Comparison of ENCODE assay signal across 23 mouse cellular contexts in the genomic region with DNA sequence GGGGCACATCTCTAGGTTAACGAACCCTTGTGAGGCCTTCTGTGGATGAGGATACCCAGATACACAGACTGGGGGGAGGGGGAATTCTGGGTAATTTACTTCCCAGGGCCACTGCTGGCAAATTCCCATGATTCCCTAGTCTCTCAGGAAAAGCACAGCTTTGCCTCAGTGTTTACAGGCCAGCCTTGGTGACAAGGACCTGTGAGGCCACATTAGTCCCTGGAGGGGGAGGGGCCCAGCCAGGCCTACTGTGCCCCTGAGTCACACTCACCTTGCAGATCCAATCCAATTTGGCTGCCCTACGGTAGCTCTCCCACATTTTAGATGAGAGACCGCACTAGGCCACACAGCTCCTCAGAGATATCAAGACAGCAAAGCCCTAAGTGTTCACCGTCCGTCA. TPM values are rescaled to one million over a fixed set of nuclear protein-coding genes. Genes with fewer than 3 reads are reported as not detected.
DNase-seq lines count a peak whose midpoint lies in the region; ATAC-seq and TF ChIP-seq lines count a peak whose summit lies in the region.
"Had no signal": no experiment of that assay in that cellular context is flagged by ENCODE, and none has a peak within 500 bp of the region (broad histone marks: within the 10 kb centered on the region; RNA-seq: fewer than 3 reads in every experiment).

No protein-coding gene starts in this region.

- no peaks in the 10 kb centered on the region for H3K36me3 ChIP-seq in heart, embryonic 13.5 days
- no peaks in the 10 kb centered on the region for H3K36me3 ChIP-seq in neural tube, embryonic 12.5 days
- H3K36me3 ChIP-seq: embryonic facial prominence, embryonic 13.5 days; heart, embryonic 12.5 days; intestine, embryonic 15.5 days had no signal

- no peaks in the 10 kb centered on the region for H3K9me3 ChIP-seq in heart, embryonic 13.5 days
- no peaks in the 10 kb centered on the region for H3K9me3 ChIP-seq in neural tube, embryonic 12.5 days
- H3K9me3 ChIP-seq: embryonic facial prominence, embryonic 13.5 days; heart, embryonic 12.5 days; intestine, embryonic 15.5 days had no signal

- no peak overlapping the region for H3K4me3 ChIP-seq in heart, embryonic 13.5 days
- no peak overlapping the region for H3K4me3 ChIP-seq in neural tube, embryonic 12.5 days
- H3K4me3 ChIP-seq in layer of hippocampus, adult 2 months, result no peak overlapping the region
- H3K4me3 ChIP-seq: embryonic facial prominence, embryonic 13.5 days; gastrocnemius, adult 2 months; heart, embryonic 12.5 days; intestine, embryonic 15.5 days had no signal

- 0 out of 2 replicates have a peak overlapping the region, but pooled peaks have one; percentile 24 for H3K9ac ChIP-seq in heart, embryonic 13.5 days
- H3K9ac ChIP-seq in neural tube, embryonic 12.5 days, result 0 out of 2 replicates have a peak overlapping the region, but pooled peaks have one; percentile 17
- H3K9ac ChIP-seq: heart, embryonic 12.5 days; hindbrain, embryonic 14.5 days had no signal

- intact Hi-C loops in heart, postnatal 25 days (cut with DNase I), result no loop called here

- H3K4me1 ChIP-seq in heart, embryonic 13.5 days, result peaks cover 10% of the 10 kb centered on the region
- peaks cover 13% of the 10 kb centered on the region for H3K4me1 ChIP-seq in neural tube, embryonic 12.5 days

- 65% methylated on average over 5 of the region's 5 CpGs for WGBS in heart, embryonic 13.5 days
- WGBS in neural tube, embryonic 12.5 days, result 81% methylated on average over 5 of the region's 5 CpGs

- peak; percentile 56 for DNase-seq in adrenal gland, postnatal 10 days
- DNase-seq in adrenal gland, postnatal 25 days, result no peak
- DNase-seq in heart, postnatal 25 days (ENCODE audit: low spot score), result no peak
- no peak for DNase-seq in neural tube, embryonic 10.5 days (ENCODE audit: extremely low spot score, low spot score)
- DNase-seq in layer of hippocampus, adult 2 months (ENCODE audit: low spot score in 2 of 2), result no peak
- DNase-seq: adrenal gland, adult 8-10 months; cerebellum, adult 2 months; cerebellum, postnatal 14 days; embryo, embryonic 11 days; gastrocnemius, adult 2 months; gastrocnemius, postnatal 25 days; heart, postnatal 4 days had no signal

- H3K4me2 ChIP-seq in heart, embryonic 13.5 days, result no peak overlapping the region
- H3K4me2 ChIP-seq in neural tube, embryonic 12.5 days (replicated peaks), result no peak overlapping the region
- H3K4me2 ChIP-seq: embryonic facial prominence, embryonic 13.5 days; hindbrain, embryonic 14.5 days; intestine, embryonic 15.5 days had no signal

- H3K27ac ChIP-seq in heart, embryonic 13.5 days (replicated peaks), result no peak overlapping the region
- H3K27ac ChIP-seq in neural tube, embryonic 12.5 days, result no peak overlapping the region
- no peak overlapping the region for H3K27ac ChIP-seq in layer of hippocampus, adult 2 months
- H3K27ac ChIP-seq: embryonic facial prominence, embryonic 13.5 days; gastrocnemius, adult 2 months; hindbrain, embryonic 14.5 days; intestine, embryonic 15.5 days had no signal

- H3K27me3 ChIP-seq in heart, embryonic 13.5 days (replicated peaks), result peaks cover 23% of the 10 kb centered on the region; the same call in 1 of the 2 replicates
- no peaks in the 10 kb centered on the region for H3K27me3 ChIP-seq in neural tube, embryonic 12.5 days (replicated peaks)
- H3K27me3 ChIP-seq: embryonic facial prominence, embryonic 13.5 days; intestine, embryonic 15.5 days; Patski had no signal

- no peak for TF ChIP-seq CTCF in layer of hippocampus, adult 2 months (conservative IDR thresholded peaks at IDR 0.05)

- no peak for ATAC-seq in heart, embryonic 13.5 days (ENCODE audit: extremely low read depth, insufficient number of reproducible peaks, low FRiP score, low TSS enrichment)
- ATAC-seq in neural tube, embryonic 12.5 days (ENCODE audit: low FRiP score, low read depth), result no peak
- ATAC-seq: activated CD4-positive, CD25-positive, alpha-beta regulatory T cell, adult 4 months; forebrain, embryonic 14.5 days; intestine, embryonic 15.5 days; Patski had no signal

RNA-seq across cellular contexts. Expression of a gene that starts 12.2 kb away (rescaled TPM):
- 10 to 100 TPM; 39.5 to 53.0 TPM for total RNA-seq in adrenal gland, postnatal 10 days (2021)
- 84.6 and 96.5 TPM in 2 replicates for total RNA-seq in adrenal gland, postnatal 25 days (2021)
- 0.84 and 0.95 TPM in 2 replicates for polyA plus RNA-seq in heart, embryonic 13.5 days (2015; fragmentation: Nextera tagmentation; extraction: Ambion mirVana)
- under 1 TPM; 0.22 to 0.26 TPM for total RNA-seq in heart, postnatal 25 days (2021)
- polyA plus RNA-seq in neural tube, embryonic 12.5 days (2016; fragmentation: Nextera tagmentation; extraction: Ambion mirVana), result 16.1 and 17.4 TPM in 2 replicates
- total RNA-seq in layer of hippocampus, adult 2 months (2021), result 1 to 10 TPM; 5.2 to 6.6 TPM
- total RNA-seq: common myeloid progenitor, adult 5-6 weeks; granulocyte monocyte progenitor cell, adult 5-6 weeks had no signal

Comparison
In these comparisons a context has a peak if more than half of its experiments do, and no peak if none do; other contexts are left out.
1. RNA of a gene that starts 12.2 kb away (total RNA-seq): 84.6 to 96.5 TPM in adrenal gland, postnatal 25 days and 39.5 to 53.0 TPM in adrenal gland, postnatal 10 days; 5.2 to 6.6 TPM in layer of hippocampus, adult 2 months and 0.22 to 0.26 TPM in heart, postnatal 25 days; every median in the first group is over 4 times any median in the second.